Mouse (Mus musculus) Muller cell, postnatal 12 days (primary cell): Measurements from ENCODE around the gene Patj.

ENCODE experiments used
- DNase-seq: peaks from one replicate; pipeline ENCODE4 v3.0.0-alpha.2; 2015; ENCODE audit errors: inconsistent ontology term

The Patj gene

DNA sequence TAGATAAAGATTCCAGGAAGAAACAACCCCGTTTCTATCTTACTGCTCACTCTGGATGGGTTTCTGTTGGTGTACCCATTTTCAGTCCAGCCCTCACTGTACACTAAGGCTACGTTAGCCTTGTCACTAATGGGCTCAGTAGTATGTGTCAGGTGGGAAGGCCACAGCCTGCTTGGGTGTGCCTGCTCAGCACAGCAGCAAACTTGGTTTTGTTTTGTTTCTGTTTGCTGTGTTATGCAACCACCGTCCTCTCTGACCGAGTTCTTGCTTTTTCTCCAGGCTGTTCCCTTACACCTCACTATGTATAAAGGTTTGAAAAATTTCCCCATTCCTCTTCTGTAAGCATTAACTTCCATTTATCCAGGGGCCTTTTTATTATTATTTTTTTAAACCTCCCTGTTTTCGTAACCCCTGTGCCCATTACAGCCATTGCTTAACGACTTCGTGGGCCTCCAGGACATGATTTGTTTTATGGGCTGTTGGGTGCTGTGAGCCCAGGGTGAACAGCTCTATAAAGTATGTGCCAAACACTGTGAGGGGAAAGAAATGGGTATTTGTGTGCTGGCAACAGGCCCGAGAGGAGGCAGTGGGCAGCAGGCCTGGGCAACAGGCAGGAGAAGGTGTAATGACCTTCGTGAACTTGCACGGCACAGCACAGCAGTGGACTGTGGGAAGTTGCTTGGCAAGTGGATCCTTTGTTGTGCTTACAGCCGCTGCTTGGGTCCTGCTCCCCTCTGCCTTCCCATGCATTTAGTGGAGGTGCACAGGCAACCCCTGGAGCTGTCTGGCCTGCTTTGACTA, 113.1 kb downstream of the Patj start:
- peak; percentile 78 for DNase-seq

DNA sequence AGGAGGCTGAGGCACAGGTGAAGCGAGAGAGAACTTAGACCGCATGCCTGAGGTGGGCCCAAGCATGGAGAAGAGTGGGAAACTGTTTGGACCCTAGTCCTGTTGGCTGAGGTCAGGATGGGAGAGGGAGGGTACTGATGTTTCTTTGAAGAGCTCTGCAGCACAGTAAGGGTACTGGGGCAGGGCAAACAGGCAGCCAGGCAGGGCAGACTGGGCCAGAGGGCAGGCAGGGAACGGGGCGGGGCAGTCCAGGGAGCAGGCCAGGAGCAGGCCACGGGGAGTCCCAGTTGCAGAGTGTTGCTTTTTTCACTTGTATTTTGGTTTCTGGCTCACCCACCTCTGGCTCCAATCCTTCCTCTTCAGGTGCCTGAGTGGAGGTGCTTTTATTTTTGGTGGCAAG, 114.4 kb downstream of the Patj start:
- no peak for DNase-seq

DNA sequence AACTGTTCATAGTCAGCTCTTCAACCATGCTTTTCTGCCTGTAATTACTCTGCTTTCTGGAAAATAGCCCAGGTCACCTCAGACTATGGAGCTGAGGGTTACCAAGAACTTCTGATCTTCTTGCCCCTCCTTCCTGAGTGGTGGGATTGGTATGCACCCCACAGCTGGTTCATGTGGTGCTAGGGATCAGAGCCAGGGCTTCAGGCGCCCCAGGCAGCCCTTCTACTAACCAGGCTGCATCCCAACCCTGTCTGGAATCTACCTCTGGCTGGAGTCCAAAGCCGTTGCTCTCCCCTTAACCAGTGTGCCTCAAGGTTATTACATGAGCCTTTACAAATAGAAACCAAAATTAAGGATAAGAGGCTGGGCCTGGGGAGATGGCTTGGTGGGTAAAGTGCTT, 115.7 kb downstream of the Patj start:
- DNase-seq: peak; percentile 95

DNA sequence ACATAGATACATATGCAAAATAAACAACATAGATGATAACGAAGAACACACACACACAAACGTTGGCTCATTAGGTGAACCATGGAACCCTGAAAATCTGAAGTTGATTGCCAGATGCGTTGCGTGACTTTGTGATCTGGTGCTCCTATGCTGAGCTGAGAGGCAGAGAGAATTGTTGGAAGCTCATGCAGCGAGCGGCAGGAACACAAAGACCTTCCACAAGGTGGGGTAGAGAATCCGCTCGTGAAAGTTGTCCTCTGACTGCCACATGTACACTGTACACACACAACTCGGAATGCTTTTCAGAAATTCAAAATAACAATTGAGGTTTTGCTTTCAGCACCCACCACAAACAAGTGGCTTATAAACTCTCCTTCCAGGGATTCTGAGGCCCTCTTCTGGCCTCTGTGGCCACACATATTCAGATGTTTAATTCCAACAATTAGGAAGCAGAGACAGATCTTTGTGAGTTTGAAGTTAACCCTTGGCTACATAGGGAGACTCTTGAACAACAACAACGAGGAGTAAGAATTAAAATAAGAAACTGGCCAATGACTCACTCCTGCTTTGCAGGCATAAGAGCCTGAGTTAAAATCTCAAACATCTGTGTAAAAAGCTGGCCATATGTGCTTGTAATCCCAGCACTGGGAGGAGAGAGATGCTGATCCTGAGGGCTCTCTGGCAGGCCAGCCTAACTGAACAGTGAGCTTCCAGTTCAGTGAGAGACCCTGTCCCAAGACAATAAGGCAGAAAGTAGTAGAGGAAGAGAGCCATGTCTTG, 116.6 kb downstream of the Patj start:
- DNase-seq: peak; percentile 8

DNA sequence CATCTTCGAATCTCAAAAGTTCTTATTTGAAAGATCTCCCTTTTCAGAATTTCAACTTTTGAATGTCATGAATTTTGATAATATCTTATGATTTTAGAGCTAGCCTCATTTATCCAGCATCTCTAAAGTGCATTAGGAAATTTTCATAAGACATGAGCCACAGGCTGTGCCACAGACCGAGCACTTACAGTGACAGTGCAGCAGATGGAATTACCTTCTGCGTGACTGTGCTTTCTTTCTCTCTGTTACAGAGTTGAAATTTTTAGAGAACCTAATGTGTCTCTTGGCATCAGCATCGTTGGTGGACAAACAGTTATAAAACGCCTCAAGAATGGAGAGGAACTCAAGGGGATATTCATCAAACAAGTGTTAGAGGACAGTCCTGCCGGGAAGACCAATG, 124.9 kb downstream of the Patj start:
- DNase-seq: no peak

DNA sequence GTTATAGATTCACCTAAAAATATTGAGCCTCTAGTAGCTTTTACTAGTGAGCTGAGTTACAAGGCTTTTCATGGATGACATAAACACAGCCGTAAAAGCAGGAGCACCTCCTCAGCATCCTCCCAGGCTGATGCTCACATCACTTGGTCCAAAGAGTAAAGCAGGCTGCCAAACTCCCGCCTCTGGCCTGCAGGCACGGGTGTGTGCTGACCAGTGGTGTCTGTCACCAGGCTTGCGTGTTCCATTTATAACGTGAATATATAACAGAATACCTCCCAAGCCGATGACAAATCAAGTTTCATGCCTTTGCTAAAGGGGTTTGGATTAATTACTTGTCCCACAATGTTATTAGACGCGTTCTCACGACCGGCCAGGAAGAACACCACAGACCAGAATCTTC, 128.9 kb downstream of the Patj start:
- DNase-seq: no peak

DNA sequence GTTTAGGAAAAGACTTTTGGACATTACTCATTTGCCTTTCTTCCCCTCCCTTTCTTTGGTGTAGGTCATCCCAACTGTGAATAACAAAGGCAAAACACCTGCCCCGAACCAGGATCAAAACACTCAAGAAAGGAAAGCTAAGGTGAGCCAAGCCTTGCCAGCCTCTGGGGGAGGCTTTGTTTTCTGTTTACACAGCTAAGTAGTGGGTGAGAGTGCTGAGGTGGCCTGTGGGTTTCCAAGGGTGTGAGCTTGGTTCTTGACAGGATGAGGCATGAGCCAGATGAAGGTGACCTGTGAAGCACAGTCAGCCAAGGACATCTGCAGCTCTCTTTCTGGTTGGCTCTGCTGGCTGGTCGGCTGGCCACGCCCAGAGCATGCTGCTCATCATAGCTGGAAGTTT, 139.9 kb downstream of the Patj start:
- DNase-seq: no peak

DNA sequence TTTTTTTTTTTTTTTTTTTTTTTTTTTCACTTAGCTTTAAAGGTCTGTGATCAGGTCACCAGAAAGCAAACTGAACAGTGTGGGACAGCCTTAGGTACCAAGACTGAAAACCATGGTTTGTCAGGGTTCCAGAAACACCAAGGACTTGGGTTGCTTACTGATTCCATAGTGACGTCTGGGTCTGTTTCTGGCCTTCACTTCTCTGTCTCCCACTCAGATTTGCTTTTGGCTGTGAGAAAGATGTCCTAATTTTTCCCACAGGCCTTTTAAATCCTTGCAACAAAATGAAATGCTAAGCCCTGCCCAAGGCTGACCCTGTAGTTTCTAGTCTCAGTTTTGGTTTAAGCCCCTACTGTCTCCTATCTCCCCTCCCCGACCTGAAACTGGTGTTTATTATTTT, 146.0 kb downstream of the Patj start:
- no peak for DNase-seq

DNA sequence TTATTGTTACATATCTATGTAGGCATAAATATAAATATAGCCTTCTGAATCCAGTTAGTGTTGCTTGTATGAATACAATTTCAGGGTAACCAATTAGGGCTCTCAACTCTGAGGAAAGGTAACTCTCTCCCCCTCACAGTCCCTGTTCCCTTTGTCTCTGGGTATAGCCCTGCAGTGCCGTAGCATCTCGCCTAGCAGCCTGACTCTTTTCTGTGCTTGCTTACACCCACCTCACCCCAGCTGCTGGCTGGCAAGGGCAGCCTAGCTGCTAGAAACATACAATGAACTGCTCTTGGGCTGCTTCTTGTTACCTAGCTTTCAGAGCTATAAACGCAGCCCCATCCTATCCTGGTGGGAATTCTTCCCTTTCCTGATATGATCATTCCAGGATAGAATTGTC, 147.4 kb downstream of the Patj start:
- DNase-seq: no peak

DNA sequence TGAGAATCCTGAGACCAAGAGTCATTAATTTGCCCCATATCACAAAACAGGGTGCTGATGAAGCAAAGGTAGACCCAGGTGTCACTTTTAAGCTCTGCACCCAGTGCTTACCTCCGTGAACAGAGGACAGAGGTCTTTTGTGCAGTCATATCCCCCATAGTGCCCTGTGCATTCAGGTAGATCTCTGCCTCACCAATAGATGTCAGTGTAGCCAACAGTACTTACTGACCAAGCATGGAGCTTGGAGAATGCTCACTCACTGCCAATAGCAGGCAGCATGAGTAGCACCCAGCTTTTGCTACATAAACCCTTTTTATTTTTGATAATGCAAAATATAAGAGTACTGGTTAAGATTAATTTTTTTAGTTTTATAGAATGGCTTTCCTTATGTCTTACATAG, 149.8 kb downstream of the Patj start:
- peak; percentile 23 for DNase-seq

DNA sequence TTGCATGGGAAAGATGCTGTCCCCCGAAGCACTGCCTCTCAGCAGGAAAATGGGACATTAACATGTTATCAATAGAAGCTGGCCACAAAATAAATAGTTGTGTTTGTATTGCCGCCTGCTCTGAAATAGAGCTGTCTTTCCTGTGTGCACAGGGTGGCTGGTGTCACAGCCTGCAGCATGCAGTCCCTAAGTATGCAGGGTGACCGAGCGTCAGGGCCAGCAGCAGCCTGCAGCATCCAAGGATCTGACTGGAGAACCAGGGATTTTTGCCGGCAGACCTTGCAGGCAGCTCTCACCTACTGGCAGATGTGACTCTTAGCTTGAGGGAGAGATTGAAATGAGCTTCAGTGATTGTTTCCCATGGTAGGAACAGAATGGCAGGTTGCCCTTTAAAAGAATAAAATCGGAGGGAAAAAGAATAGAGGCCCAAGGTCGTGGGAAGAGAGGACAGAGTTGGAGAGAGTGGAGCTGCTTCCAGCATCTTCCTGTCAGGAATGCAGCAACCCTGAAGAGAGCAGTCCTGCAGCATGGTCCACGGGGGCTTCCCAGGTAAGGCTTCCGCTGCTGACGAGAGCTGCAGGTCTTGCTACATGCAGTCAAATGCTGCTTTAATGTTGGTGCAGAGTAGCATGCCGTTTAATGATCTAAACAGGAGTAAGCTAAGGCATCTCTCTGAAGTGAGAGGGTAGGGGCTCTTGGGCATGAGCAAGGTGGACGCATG, 151.0 kb downstream of the Patj start:
- DNase-seq: no peak

DNA sequence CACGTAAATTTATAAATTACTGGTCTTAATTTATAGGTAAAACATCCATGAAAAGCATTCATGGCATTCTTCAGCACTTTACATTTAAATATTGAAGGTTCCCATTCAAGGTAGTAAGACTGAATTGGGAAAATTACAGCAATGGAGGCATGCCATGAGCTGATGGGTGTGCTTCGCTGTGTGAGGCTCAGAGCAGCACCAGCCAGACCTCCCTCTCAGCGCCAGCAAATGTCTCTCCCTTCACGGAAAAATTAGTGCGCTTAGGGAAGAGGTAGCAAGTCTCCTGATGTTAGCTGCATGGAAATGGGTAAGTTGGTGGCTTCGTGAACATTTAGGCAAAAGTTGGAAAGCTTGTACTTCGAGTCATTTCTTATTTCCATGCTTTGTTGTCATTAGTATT, 153.9 kb downstream of the Patj start:
- no peak for DNase-seq

DNA sequence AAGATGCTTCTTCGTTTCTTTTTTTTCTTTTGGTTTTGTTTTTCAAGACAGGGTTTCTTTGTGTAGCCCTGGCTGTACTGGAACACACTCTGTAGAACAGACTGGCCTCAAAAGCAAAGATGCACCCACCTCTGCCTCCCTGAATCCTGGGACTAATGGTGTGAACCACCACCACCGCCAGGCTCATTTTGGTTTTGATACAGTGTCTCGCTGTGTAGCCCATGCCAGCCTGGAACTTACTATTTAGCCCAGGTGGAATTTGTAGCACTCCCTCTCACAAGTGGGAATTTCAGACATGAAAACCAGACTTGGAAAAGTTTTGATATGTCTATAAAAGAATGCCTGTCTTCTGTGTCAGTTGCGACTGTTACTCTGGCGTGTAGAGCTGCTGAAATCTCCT, 154.5 kb downstream of the Patj start:
- DNase-seq: no peak

DNA sequence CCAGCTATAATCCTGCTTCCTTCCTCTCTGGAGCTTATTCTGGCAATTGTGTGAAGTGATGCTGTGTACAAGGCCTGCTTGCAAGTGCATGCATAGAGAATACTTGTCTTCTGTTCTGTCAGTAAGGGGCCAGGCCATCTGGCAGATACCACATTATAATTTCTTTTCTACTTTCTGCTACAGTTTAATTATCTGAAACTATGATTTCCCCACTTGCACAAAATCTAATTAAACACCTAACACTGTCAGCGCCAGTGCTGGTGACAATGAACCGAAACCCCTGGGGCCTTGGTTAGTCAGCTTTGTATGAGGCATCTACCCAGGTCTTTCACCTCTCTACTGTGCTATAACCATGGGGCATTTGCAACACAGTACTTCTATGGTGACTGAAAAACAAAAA, 160.1 kb downstream of the Patj start:
- peak; percentile 28 for DNase-seq

DNA sequence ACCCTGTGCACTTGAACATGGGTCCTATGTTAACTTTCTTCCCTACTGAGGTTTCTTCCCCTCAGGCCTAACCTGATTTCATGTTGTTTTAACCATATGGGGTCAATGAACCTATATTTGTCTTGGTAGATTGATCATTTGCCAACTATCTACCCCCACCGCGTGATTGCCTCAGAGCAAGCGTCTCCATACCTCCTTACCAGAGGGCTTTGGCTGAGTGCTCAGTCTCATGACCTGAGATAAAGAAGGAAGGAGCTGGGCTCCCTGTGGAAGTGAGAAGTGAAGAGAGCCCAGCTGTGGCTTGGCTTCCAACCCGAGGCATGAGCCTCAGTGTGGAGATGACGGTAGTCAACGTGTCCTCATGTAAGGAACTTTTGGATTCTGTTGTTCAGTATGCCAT, 160.9 kb downstream of the Patj start:
- DNase-seq: no peak

DNA sequence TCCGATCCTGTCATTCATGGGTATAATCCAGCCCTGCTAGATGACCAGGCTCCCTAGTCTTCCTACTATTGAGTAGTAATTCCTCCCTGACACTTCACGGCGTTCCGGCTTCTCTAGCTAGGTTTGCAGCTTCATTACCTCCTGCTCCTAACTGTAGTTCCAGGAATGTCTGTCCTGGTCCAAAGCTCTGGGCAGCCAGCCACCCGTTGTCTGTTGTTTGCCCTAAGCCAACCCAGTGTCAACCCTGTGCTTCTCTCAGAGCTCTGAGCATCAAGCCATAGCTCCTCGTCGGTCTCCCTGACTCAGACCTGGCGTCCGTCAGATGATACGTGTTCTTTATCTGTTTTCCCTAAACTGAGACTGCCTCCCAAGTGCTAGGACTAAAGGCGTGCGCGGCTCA, 161.6 kb downstream of the Patj start:
- DNase-seq: peak; percentile 92

DNA sequence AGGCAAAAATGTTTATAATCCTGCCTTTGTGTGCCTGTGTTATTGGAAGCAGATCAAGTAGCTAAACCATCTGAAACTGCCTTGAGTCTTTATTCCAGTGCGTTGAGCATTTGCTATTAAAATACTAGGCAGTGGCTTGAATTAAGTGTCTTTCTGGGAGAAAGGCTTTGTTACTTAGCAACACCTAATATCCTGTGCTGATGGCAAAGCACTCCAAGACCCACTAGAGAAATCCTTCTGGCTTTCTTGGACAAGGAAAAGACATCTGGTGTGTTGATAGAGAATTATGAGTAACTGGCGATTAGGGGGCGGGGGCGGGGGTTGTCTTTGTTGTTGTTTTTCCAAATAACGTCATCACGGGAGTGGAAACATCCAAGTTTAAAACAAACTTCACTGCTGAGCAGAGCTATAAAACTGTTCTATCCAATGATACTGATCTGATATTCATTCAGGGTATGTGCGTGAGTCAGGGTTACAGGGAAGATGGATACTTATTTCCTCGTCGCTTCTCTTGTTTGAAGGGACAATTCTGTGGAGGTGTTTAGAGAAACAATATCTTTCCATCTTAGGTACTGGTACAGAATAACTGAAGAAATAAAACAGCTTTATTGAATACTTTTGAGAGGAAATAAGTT, 164.7 kb downstream of the Patj start:
- DNase-seq: peak; percentile 75

DNA sequence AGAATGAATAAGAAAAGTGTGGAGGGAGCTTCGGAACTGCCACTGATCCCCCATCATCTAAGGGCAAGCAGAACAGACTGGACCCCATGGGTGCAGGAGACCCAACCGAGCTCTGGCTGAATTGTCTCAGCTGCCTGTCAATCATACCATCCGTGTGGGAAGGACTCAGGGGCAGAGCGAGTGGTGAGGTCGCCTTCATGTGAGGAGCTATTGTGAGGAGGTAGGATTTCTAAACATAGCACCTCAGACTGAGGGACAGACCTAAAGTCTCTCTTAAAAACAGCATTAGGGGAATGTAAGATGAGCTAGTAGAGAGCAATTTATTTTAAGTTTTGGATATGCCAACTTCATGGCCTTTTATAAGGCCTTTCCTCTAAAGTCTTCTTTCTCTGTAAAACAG, 167.5 kb downstream of the Patj start:
- DNase-seq: no peak

DNA sequence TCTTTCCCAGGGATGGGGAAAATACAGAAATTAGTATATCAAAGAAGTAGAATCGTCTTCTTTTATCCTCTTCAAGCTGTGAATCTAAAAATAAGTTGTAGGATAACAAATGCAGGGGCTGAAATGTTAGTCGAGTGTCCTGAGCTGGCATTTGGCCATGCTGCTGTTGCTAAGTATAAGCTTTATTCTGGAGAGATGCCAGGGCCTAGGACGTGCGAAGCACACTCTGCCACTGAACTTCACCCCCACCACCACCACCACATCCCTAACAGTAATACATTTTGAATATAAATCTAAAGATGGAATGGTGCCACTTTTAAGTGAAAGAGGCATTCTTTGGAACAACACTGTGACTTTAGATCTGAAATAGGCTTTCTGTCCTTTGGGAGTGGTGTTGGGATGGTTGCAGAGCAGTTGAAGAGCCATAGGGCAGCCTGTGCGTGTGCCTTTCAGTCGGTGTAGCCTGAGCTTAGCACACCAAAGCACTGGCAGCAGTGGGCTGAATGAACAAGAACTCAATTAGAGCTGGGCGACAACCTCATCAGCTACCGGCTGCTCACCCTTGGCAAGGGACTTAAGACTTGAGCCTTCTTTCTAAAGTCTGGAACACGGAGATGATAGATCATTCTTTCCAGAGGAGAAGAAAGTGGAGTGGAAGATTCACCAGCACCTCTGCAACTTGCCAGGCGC, 168.1 kb downstream of the Patj start:
- DNase-seq: no peak

DNA sequence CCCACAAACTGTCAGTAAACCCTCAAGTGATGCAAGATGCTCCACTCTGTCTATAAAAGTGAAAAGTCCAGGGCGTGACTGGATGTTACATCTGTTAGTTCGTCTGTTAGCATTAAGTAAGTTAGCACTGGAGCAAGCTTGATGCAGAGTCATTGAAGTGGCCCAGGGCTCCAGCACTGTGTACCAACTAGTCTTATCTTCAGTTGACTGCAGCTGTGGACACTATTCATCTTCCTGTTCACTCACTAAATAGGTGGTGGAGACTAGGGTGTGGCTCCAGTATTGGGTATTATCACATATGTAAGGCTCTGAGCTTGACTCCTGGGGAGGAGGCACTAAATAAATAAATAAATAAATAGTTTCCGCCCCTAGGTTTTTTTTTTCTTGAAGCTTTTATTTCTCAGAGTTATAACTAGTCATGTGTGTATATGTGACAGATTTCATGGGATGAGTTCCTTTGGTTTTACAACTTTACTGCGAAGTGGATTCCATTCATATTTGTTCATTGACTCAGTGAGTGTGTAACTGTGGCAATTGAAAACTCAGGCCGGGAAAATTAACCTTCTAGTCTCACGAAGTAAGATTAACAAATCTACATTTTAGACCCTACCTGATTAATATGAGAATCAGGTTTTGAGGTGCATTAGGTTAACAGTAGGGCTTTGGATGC, 168.7 kb downstream of the Patj start:
- peak; percentile 70 for DNase-seq

DNA sequence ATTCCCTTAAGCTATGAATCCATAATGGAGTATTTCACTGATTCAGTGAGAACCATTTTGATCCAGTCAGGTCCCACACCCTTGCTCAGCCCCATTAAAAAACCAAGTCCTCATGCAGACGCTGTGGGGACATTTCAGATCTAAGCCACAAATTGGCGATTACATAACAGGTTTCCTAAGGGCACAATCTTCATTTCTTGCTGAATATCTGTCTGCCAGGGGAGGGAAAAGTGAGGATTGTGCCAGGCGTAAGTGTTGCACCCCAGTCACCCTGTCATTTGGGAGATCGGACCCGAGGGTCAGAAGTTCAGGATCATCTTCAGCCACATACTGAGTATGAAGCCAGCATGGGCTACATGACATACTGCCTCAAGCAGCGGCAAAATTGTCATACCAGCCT, 171.2 kb downstream of the Patj start:
- no peak for DNase-seq
